Mouse (Mus musculus): ENCODE results near the gene Gm26558.

Gene Gm26558

GRCm38 (mm10) chr2:70647681-70648080 lies 14.2 kb downstream of the Gm26558 start:
- DNase-seq: no peak

- DNase-seq: no peak
Observed at GRCm38 (mm10) chr2:70645266-70645780, 16.6 kb downstream of the Gm26558 start.

- no peak for DNase-seq
Observed at GRCm38 (mm10) chr2:70642971-70643565, 18.8 kb downstream of the Gm26558 start.

GRCm38 (mm10) chr2:70640968-70641367 lies 20.9 kb downstream of the Gm26558 start:
- no peak for DNase-seq

GRCm38 (mm10) chr2:70634028-70634690 lies 27.7 kb downstream of the Gm26558 start:
- DNase-seq: no peak

GRCm38 (mm10) chr2:70632412-70632811 lies 29.5 kb downstream of the Gm26558 start:
- no peak for DNase-seq

GRCm38 (mm10) chr2:70631321-70631720 lies 30.6 kb downstream of the Gm26558 start:
- no peak for DNase-seq

- no peak for DNase-seq
Observed at GRCm38 (mm10) chr2:70629921-70630320, 32.0 kb downstream of the Gm26558 start.

- peak; percentile 5 for DNase-seq
Observed at GRCm38 (mm10) chr2:70629339-70629761, 32.6 kb downstream of the Gm26558 start.

GRCm38 (mm10) chr2:70628397-70628796 lies 33.5 kb downstream of the Gm26558 start:
- no peak for DNase-seq

- no peak for DNase-seq
Observed at GRCm38 (mm10) chr2:70625761-70626160, 36.1 kb downstream of the Gm26558 start.

GRCm38 (mm10) chr2:70622244-70622643 lies 39.7 kb downstream of the Gm26558 start:
- no peak for DNase-seq

GRCm38 (mm10) chr2:70620225-70620624 lies 41.7 kb downstream of the Gm26558 start:
- DNase-seq: peak; percentile 12

- DNase-seq: no peak
Observed at GRCm38 (mm10) chr2:70619232-70619835, 42.6 kb downstream of the Gm26558 start.

- no peak for DNase-seq
Observed at GRCm38 (mm10) chr2:70616617-70617016, 45.3 kb downstream of the Gm26558 start.

- DNase-seq: no peak
Observed at GRCm38 (mm10) chr2:70616076-70616475, 45.8 kb downstream of the Gm26558 start.

- no peak for DNase-seq
Observed at GRCm38 (mm10) chr2:70614745-70615351, 47.1 kb downstream of the Gm26558 start.
